Mouse (Mus musculus) neural tube, embryonic 11.5 days (tissue): ENCODE measurements around the gene Uba52. TPM values are rescaled to one million over a fixed set of nuclear protein-coding genes. Genes with fewer than 3 reads are reported as not detected.
A peak's percentile ranks its signal among the peaks of the same experiment; 100 is the strongest.
"Not testable (repeated sequence)": the region's sequence is repeated elsewhere in the genome, so short reads cannot be mapped to it uniquely, and the experiment has no call there.

Experiments used
- ATAC-seq: fragments of 200-750 bp; cut with Nextera tagmentation; 2 replicates; pipeline ENCODE4 v1.8.0; 2017; ENCODE audit warnings: moderate number of reproducible peaks, mild to moderate bottlenecking, moderate TSS enrichment, moderate library complexity; ENCODE audit not compliant: insufficient read depth, low FRiP score, low TSS enrichment
- DNase-seq: peaks from one replicate; pipeline ENCODE4 v3.0.0-alpha.2; 2015; ENCODE audit warnings: low spot score
- H3K27ac ChIP-seq: fragments of 300-500 bp; sonication (generic); 2 replicates; pipeline ENCODE4 v1.5.1; 2014; ENCODE audit warnings: low read depth, mild to moderate bottlenecking, low read length
- H3K27me3 ChIP-seq: fragments of 300-500 bp; sonication (generic); 2 replicates; pipeline ENCODE4 v1.6.1; 2014; ENCODE audit warnings: mild to moderate bottlenecking, low read length, mixed read lengths; ENCODE audit not compliant: control insufficient read depth, insufficient read depth
- H3K36me3 ChIP-seq: fragments of 300-500 bp; sonication (generic); 2 replicates; pipeline ENCODE4 v1.6.1; 2014; ENCODE audit warnings: mild to moderate bottlenecking, low read length, moderate library complexity, mixed read lengths; ENCODE audit not compliant: control insufficient read depth, insufficient read depth
- H3K4me1 ChIP-seq: fragments of 300-500 bp; sonication (generic); 2 replicates; pipeline ENCODE4 v1.6.1; 2014; ENCODE audit warnings: low read length, mixed read lengths; ENCODE audit not compliant: control insufficient read depth, insufficient read depth
- H3K4me2 ChIP-seq: fragments of 300-500 bp; sonication (generic); 2 replicates; pipeline ENCODE4 v1.6.1; 2014; ENCODE audit warnings: low read depth, mild to moderate bottlenecking, moderate library complexity
- H3K4me3 ChIP-seq: fragments of 300-500 bp; sonication (generic); 2 replicates; pipeline ENCODE4 v1.5.1; 2014; ENCODE audit warnings: low read depth, low read length
- H3K9ac ChIP-seq: fragments of 300-500 bp; sonication (generic); 2 replicates; pipeline ENCODE4 v1.6.1; 2014; ENCODE audit warnings: mild to moderate bottlenecking, low read length
- H3K9me3 ChIP-seq: fragments of 300-500 bp; sonication (generic); 2 replicates; pipeline ENCODE4 v1.6.1; 2016; ENCODE audit warnings: low read length; ENCODE audit not compliant: control insufficient read depth
- WGBS: fragments of 180-500 bp; shearing (Covaris S2); extraction: QIAGEN DNeasy Blood & Tissue Kit; methylation state at CpG from one replicate; pipeline ENCODE4 v1.1.7; 2014; 5-methylcytosine and 5-hydroxymethylcytosine counted together
- polyA plus RNA-seq: library from polyadenylated mRNA; unstranded; fragments of >200 nt; fragmentation: Nextera tagmentation; extraction: Ambion mirVana; gene quantifications from 2 replicates; pipeline ENCODE4 v1.2.1, GENCODE M21; 2014

The Uba52 gene
- polyA plus RNA-seq, 1 experiment from 2014 or later: 809 TPM

DNA sequence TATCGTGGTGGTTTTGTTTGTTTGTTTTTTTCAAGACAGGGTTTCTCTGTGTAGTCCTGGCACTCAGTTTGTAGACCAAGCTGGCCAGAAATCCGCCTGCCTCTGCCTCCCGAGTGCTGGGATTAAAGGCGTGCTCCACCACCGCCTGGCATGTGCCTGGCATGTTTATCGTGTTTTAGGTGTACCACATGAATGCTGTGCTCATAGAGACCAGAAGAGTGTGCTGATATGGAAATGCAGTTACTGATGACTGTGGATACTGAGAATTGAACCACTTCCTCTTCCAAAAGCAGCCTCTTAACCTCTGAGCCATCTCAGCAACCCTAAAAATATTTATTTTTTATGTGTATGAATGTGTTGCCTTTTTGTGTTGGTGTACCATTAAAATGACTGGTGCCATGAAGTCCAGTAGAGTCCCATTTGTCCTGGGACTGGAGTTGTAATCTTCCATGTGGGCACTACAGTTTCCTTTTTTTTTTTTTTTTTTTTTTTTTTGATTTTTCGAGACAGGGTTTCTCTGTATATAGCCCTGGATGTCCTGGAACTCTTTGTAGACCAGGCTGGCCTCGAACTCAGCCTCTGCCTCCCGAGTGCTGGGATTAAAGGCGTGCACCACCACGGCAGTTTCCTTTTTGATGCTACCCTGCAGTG, 1.8 kb upstream of the Uba52 start:
- peaks cover 11% of the 10 kb centered on the region for H3K36me3 ChIP-seq
- 96% methylated on average over 11 of the region's 11 CpGs for WGBS

DNA sequence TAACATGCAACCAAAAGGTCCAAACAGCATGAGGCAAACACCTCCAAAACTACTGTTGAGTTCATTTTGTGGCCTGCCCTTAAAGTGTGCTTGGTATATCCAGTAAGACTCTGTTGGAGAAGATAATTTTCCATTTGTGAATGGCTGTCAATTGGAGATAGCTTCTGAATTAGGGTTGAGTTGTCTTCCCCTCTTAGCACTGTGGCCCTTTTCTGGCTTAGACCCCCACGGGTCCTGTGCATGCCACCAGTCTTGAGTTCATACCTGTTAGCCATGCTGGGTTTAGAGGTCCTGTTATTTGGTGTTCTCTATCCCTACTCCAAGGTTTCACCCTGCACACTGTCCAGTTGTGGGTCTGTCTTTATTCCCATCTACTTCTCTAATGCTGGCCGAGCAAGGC, 1.2 kb upstream of the Uba52 start:
- Histone ChIP-seq H3K36me3 (peaks cover 12% of the 10 kb centered on the region), H3K27me3 (no peaks in the 10 kb centered on the region), H3K9me3 (no peaks in the 10 kb centered on the region), H3K4me3 (no peak overlapping the region), H3K4me1 (peaks cover 14% of the 10 kb centered on the region), H3K4me2 (no peak overlapping the region), H3K27ac (no peak overlapping the region), H3K9ac (no peak overlapping the region)
- WGBS: 94% methylated on average over 2 of the region's 2 CpGs
- no peak for DNase-seq
- no peak for ATAC-seq

More for the DNA sequence above, 1.8 kb upstream of the Uba52 start:
- H3K27me3 ChIP-seq: no peaks in the 10 kb centered on the region
- H3K4me2 ChIP-seq: no peak overlapping the region
- H3K27ac ChIP-seq: no peak overlapping the region
- no peak overlapping the region for H3K9ac ChIP-seq
- no peak for ATAC-seq
- peaks cover 14% of the 10 kb centered on the region for H3K4me1 ChIP-seq
- no peaks in the 10 kb centered on the region for H3K9me3 ChIP-seq
- H3K4me3 ChIP-seq: no peak overlapping the region
- DNase-seq: no peak

DNA sequence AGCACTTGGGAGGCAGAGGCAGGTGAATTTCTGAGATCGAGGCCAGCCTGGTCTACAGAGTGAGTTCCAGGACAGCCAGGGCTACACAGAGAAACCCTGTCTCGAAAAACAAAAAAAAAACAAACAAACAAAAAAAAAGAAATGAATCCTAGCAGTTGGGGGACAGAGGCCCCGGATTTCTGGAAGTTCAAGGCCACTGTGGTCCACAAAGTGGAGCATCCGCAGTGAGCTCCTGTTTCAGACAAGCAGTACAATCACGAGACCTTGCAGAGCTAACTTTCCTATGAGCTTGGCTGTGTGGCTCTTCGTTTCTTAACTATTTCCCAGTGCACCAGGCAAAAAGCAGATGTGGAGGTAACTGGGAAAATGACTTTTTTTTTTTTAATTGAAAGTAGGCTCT, 573 bp upstream of the Uba52 start:
- peaks cover 12% of the 10 kb centered on the region for H3K36me3 ChIP-seq
- WGBS: 84% methylated on average over 6 of the region's 6 CpGs
- H3K4me3 ChIP-seq: peak overlapping the region; percentile 99
- H3K9me3 ChIP-seq, ATAC-seq, DNase-seq, H3K9ac ChIP-seq, H3K27ac ChIP-seq, H3K27me3 ChIP-seq: not testable (repeated sequence)
- peaks cover 14% of the 10 kb centered on the region for H3K4me1 ChIP-seq
- peak overlapping the region; percentile 98 for H3K4me2 ChIP-seq

DNA sequence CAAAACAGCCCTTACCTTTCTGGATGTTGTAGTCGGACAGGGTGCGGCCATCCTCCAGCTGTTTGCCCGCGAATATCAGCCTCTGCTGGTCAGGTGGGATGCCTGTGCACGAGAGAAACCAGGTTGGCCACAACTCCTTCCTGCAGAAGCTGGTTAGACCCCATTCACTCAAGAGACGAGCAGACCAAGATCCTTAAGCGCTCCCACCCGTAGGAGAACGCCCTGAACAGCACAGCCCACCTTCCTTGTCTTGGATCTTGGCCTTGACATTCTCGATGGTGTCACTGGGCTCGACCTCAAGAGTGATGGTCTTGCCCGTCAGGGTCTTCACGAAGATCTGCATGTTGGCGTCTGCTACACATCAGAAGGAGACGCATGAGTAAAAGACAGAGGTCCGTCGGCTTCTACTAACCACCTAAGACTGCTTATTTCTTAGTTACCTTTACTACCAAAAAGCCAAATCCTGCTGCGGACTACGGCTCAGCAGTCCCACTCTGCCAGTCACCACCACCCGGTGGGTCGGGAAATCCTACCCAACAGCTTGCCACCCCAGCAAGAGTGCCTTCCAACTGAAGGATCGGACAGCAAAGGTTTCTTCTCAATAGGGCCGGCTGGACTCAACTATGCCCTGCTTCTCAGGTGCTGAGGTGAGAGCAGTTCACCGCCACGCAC, 1.2 kb downstream of the Uba52 start:
- WGBS: 13% methylated on average over 25 of the region's 25 CpGs
- H3K9ac ChIP-seq: peak overlapping the region; percentile 97
- H3K27me3 ChIP-seq: no peaks in the 10 kb centered on the region
- ATAC-seq: no peak
- H3K4me3 ChIP-seq: peak overlapping the region; percentile 99
- no peak for DNase-seq
- H3K4me1 ChIP-seq: peaks cover 22% of the 10 kb centered on the region
- no peaks in the 10 kb centered on the region for H3K9me3 ChIP-seq
- H3K36me3 ChIP-seq: peaks cover 12% of the 10 kb centered on the region
- peak overlapping the region; percentile 98 for H3K4me2 ChIP-seq
- 0 out of 2 replicates have a peak overlapping the region, but pooled peaks have one; percentile 42 for H3K27ac ChIP-seq

DNA sequence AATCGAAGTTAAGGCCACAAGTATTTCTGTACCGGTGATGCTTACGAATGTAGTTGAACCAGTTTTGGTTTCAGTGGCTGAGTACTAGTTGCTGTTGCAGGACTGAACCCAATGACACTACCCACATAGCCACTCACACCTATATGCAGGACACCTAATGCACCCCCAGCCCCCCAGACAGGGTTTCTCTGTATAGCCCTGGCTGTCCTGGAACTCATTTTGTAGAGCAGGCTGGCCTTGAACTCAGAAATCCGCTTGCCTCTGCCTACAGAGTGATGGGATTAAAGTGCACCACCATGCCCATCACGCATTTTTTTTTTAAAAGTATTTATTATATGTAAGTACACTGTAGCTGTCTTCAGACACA, 3.6 kb downstream of the Uba52 start:
- no peak for DNase-seq
- no peak overlapping the region for H3K4me2 ChIP-seq
- H3K27ac ChIP-seq: no peak overlapping the region
- no peak for ATAC-seq
- no peaks in the 10 kb centered on the region for H3K9me3 ChIP-seq
- peaks cover 10% of the 10 kb centered on the region for H3K36me3 ChIP-seq
- peak overlapping the region; percentile 71 for H3K4me3 ChIP-seq
- 65% methylated on average over 5 of the region's 5 CpGs for WGBS
- H3K4me1 ChIP-seq: peaks cover 26% of the 10 kb centered on the region
- H3K27me3 ChIP-seq: peaks cover 17% of the 10 kb centered on the region
- H3K9ac ChIP-seq: no peak overlapping the region

DNA sequence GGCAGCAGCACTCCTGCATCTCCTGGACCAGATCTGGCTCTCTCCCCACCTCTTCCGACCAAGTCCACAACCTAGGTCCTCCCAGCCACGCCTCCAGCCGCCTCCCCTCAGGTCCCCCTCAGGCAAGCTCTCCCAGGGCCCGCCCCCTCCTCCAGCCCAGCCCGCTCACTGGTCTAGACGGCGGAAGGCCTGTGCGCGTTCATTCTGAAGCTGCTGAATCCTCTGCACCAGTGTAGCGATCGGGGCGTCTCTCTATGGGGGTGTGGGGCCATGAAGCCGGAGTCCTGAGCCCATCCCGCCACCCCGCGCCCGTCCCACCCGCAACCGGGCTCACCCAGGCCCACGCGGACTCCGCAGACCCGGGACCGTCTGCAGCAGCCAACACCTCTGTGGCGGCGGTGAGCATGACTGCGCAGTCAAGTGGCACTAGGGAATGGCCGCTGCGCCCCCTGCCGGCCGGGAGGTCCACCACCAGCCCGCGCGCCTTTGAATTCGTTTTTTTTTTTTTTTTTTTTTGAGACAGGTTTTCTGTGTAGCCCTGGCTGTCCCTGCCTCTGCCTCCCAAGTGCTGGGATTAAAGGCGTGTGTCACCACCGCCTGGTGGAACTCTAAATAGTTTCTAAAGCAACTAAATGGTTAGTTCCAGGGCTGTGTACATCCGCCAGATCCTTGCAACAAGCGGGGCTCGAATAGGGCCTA, 4.1 kb downstream of the Uba52 start, which contains the start of gene Rex1bd:
Gene Rex1bd, minus strand, starts transcription at position 425 of the 699 bp plus-strand sequence.
- DNase-seq (peak; percentile 94), ATAC-seq (peak; percentile 84)
- no peaks in the 10 kb centered on the region for H3K9me3 ChIP-seq
- H3K36me3 ChIP-seq: peaks cover 10% of the 10 kb centered on the region
- peaks cover 26% of the 10 kb centered on the region for H3K4me1 ChIP-seq
- 3% methylated on average over 40 of the region's 40 CpGs for WGBS
- H3K4me3 ChIP-seq: peak within 1 kb of the TSS; percentile 71
- H3K4me2 ChIP-seq: peak within 1 kb of the TSS; percentile 64
- peak within 1 kb of the TSS; percentile 86 for H3K27ac ChIP-seq
- peaks cover 22% of the 10 kb centered on the region for H3K27me3 ChIP-seq
- peak within 1 kb of the TSS; percentile 93 for H3K9ac ChIP-seq

DNA sequence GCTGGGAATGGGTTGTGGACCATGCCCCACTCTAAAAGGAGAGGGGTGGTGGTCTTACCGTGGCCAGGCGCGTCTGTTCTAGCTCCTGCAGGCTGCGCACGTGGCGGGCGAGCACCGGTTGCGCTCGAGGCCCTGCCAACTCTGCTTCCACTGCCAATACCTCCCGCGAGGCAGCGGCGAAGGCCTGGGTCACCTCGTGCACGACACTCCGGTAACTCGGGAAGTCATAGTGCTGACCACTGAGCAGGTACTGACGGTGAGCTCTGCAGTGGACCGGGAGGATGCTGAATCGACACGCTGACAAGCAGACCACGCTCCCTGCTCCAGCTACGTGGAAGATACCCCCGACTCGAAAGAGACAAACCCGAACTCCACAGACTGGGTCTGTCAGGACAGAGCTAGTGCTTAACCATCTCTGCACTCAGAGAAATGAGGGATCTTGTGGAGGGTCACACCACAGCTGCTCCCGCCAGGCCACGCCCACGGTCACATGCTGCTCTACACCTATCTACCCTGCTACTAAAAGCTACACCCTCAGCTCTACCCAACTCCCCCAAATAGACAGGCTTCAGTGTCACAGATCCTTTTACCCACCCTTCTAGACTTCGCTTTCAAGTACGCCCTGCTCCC, 4.8 kb downstream of the Uba52 start:
- Histone ChIP-seq H3K9me3 (no peaks in the 10 kb centered on the region), H3K27ac (no peak overlapping the region), H3K36me3 (peaks cover 10% of the 10 kb centered on the region), H3K27me3 (peaks cover 29% of the 10 kb centered on the region), H3K4me1 (peaks cover 23% of the 10 kb centered on the region), H3K4me2 (peak overlapping the region; percentile 64), H3K4me3 (peak overlapping the region; percentile 71), H3K9ac (peak overlapping the region; percentile 93)
- 39% methylated on average over 32 of the region's 32 CpGs for WGBS
- ATAC-seq: peak; percentile 18
- peak; percentile 60 for DNase-seq

DNA sequence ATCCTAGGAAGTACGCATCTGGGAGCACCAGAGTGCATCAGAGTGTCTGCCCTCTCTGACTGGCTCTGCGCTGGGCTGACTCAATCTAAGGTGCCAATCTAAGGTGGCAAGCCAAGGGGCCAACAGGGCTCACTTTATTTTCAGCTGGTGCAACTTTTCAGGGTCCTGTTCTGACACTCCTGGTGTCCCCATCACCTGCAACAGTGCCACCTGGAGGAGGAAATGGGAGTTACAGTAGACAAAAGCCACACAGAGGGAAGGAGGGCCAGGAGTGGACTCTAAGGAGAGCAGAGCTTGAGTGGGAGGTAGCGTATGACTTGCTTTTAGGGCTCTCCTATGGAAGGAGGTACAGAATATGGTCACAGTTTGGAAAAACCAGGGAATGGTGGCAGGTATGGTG, 5.8 kb downstream of the Uba52 start:
- 77% methylated on average over 3 of the region's 3 CpGs for WGBS
- no peak overlapping the region for H3K9ac ChIP-seq

More for the DNA sequence above, 5.8 kb downstream of the Uba52 start:
- Histone ChIP-seq H3K4me1 (peaks cover 23% of the 10 kb centered on the region), H3K4me3 (no peak overlapping the region), H3K27ac (no peak overlapping the region), H3K27me3 (peaks cover 39% of the 10 kb centered on the region), H3K9me3 (no peaks in the 10 kb centered on the region), H3K36me3 (peaks cover 10% of the 10 kb centered on the region), H3K4me2 (no peak overlapping the region; the same call in 1 of the 2 replicates)
- DNase-seq: peak; percentile 71
- ATAC-seq: no peak
